Mouse (Mus musculus): ENCODE measurements at regions not wholly inside any gene's neighbourhood (a gene's known extent, or its start where the extent isn't known, plus 50 kb on each side); places are given as distances from the start of the nearest gene placed in this dataset.
A peak's percentile ranks its signal among the peaks of the same experiment; 100 is the strongest.

- DNase-seq: no peak
These were observed 202.4 kb downstream of the Smoc2 start for GRCm38 (mm10) chr17:14481746-14482145.

- DNase-seq: peak; percentile 48
These were observed 199.7 kb downstream of the Smoc2 start for GRCm38 (mm10) chr17:14478938-14479505.

GRCm38 (mm10) chr17:14476707-14477106, 197.4 kb downstream of the Smoc2 start:
- no peak for DNase-seq

- DNase-seq: no peak
These were observed 196.7 kb downstream of the Smoc2 start for GRCm38 (mm10) chr17:14475778-14476647.

- DNase-seq: no peak
These were observed 196.0 kb downstream of the Smoc2 start for GRCm38 (mm10) chr17:14475277-14475676.

- DNase-seq: no peak
These were observed 189.6 kb downstream of the Smoc2 start for GRCm38 (mm10) chr17:14468754-14469488.

- no peak for DNase-seq
These were observed 176.0 kb downstream of the Smoc2 start for GRCm38 (mm10) chr17:14455251-14455743.

Measured in right cerebral cortex, adult 18-20 months (tissue).